Comparison of ENCODE assay signal across 19 mouse cellular contexts in the genomic region with DNA sequence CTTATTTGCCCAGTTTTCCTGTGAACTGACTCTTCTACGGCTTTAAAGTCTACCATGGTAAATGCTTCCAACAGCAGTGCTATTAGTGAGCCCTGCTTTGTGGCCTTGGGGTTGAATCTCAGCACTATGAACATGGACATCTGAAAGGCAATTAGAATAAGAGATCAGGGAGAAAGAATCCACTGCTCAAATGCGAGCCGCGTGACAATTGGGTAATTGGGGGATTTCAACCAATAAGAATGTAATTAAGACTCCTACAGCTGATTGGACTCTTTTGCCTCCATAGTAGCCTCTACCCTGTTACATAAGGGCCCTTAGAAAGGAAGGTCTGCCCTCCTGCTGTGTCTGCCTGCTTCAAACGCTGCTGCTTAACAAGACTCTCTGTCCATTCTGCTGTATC.
DNase-seq lines count a peak whose midpoint lies in the region; ATAC-seq and TF ChIP-seq lines count a peak whose summit lies in the region.
"Had no signal": no experiment of that assay in that cellular context is flagged by ENCODE, and none has a peak within 500 bp of the region (broad histone marks: within the 10 kb centered on the region; RNA-seq: fewer than 3 reads in every experiment).

No protein-coding gene starts in this region.

- no peak for DNase-seq in layer of hippocampus, adult 2 months (ENCODE audit: low spot score in 2 of 2)
- no peak for DNase-seq in layer of hippocampus, adult 11-12 months (ENCODE audit: low spot score)
- DNase-seq in ES-CJ7 (ENCODE audit: low read depth, low spot score) (peak; percentile 12), ZHBTc4 (ENCODE audit: low read depth, low spot score) (peak; percentile 34)
- DNase-seq in spleen, adult 18-20 months, result no peak
- no peak for DNase-seq in kidney, adult 9 months
- DNase-seq in thymus, adult 18-20 months, result no peak
- DNase-seq: adrenal gland, adult 2 months; cerebellum, adult 11 months; heart, postnatal 14 days; lung, embryonic 14.5 days; thymus, postnatal 4 days had no signal

- H3K9ac ChIP-seq in forebrain, embryonic 13.5 days, result no peak overlapping the region
- H3K9ac ChIP-seq: hindbrain, embryonic 15.5 days; lung, embryonic 14.5 days; neural tube, embryonic 12.5 days had no signal

- no peaks in the 10 kb centered on the region for H3K36me3 ChIP-seq in forebrain, embryonic 13.5 days (ENCODE audit: poor library complexity, severe bottlenecking)
- H3K36me3 ChIP-seq: hindbrain, embryonic 15.5 days; neural tube, embryonic 12.5 days had no signal

- peak; percentile 77; the same call in 1 of the 2 replicates for ATAC-seq in forebrain, embryonic 13.5 days
- ATAC-seq: intestine, postnatal 0 days had no signal

- H3K27ac ChIP-seq in layer of hippocampus, adult 2 months, result peak overlapping the region; percentile 79
- H3K27ac ChIP-seq in forebrain, embryonic 13.5 days, result no peak overlapping the region
- H3K27ac ChIP-seq: hindbrain, embryonic 15.5 days; kidney, postnatal 0 days; macrophage; neural tube, embryonic 12.5 days had no signal

- no peak overlapping the region for H3K4me3 ChIP-seq in layer of hippocampus, adult 2 months
- H3K4me3 ChIP-seq in forebrain, embryonic 13.5 days, result no peak overlapping the region
- H3K4me3 ChIP-seq: hindbrain, embryonic 15.5 days; neural tube, embryonic 12.5 days had no signal

- no peak overlapping the region for H3K4me2 ChIP-seq in forebrain, embryonic 13.5 days
- H3K4me2 ChIP-seq: heart, embryonic 11.5 days; hindbrain, embryonic 15.5 days; lung, embryonic 14.5 days; neural tube, embryonic 12.5 days had no signal

- H3K9me3 ChIP-seq in forebrain, embryonic 13.5 days (replicated peaks), result no peaks in the 10 kb centered on the region
- H3K9me3 ChIP-seq: hindbrain, embryonic 15.5 days; neural tube, embryonic 12.5 days had no signal

- peaks cover 21% of the 10 kb centered on the region for H3K4me1 ChIP-seq in forebrain, embryonic 13.5 days

- WGBS in forebrain, embryonic 13.5 days, result under 1% methylated on average over 5 of the region's 5 CpGs

- TF ChIP-seq CTCF in layer of hippocampus, adult 2 months (conservative IDR thresholded peaks at IDR 0.05), result no peak

- H3K27me3 ChIP-seq in forebrain, embryonic 13.5 days, result no peaks in the 10 kb centered on the region
- H3K27me3 ChIP-seq: hindbrain, embryonic 15.5 days; neural tube, embryonic 12.5 days had no signal

Comparison
In these comparisons a context has a peak if more than half of its experiments do, and no peak if none do; other contexts are left out.
1. DNase-seq: peak in ES-CJ7 (single experiment) and ZHBTc4 (single experiment); none in layer of hippocampus, adult 2 months (0 of 2), layer of hippocampus, adult 11-12 months (single experiment), spleen, adult 18-20 months (0 of 2), kidney, adult 9 months (single experiment) and thymus, adult 18-20 months (0 of 2).